Mouse (Mus musculus): ENCODE results near the gene Polr2l. TPM values are rescaled to one million over a fixed set of nuclear protein-coding genes. Genes with fewer than 3 reads are reported as not detected.

Gene Polr2l
- total RNA-seq, 2 experiments from 2014 or later = 74.3 to 74.7 TPM

GRCm38 (mm10) chr7:141435856-141436522 is 38.9 kb downstream of the Polr2l start:
- DNase-seq (ENCODE audit: low spot score) = no peak
- intact Hi-C loops (cut with DNase I) = no loop called here

GRCm38 (mm10) chr7:141435129-141435855 is 39.6 kb downstream of the Polr2l start:
- intact Hi-C loops (cut with DNase I) = no loop called here

GRCm38 (mm10) chr7:141434464-141434863 is 40.5 kb downstream of the Polr2l start:
- DNase-seq (ENCODE audit: low spot score) = no peak
- intact Hi-C loops (cut with DNase I) = no loop called here

More at GRCm38 (mm10) chr7:141435129-141435855, 39.6 kb downstream of the Polr2l start:
- no peak for DNase-seq (ENCODE audit: low spot score)

- no peak for DNase-seq (ENCODE audit: low spot score)
- intact Hi-C loops (cut with DNase I) = no loop called here
Measured at GRCm38 (mm10) chr7:141433517-141434400, 41.2 kb downstream of the Polr2l start.

- intact Hi-C loops (cut with DNase I) = no loop called here
- no peak for DNase-seq (ENCODE audit: low spot score)
Measured at GRCm38 (mm10) chr7:141432741-141433516, 42.0 kb downstream of the Polr2l start.

GRCm38 (mm10) chr7:141432186-141432611 is 42.7 kb downstream of the Polr2l start:
- intact Hi-C loops (cut with DNase I) = no loop called here
- DNase-seq (ENCODE audit: low spot score) = no peak

GRCm38 (mm10) chr7:141431434-141432185 is 43.3 kb downstream of the Polr2l start:
- no peak for DNase-seq (ENCODE audit: low spot score)
- intact Hi-C loops (cut with DNase I) = no loop called here

GRCm38 (mm10) chr7:141430585-141431240 is 44.2 kb downstream of the Polr2l start:
- DNase-seq (ENCODE audit: low spot score) = no peak
- intact Hi-C loops (cut with DNase I) = no loop called here

- intact Hi-C loops (cut with DNase I) = no loop called here
Measured at GRCm38 (mm10) chr7:141429840-141430584, 44.9 kb downstream of the Polr2l start.

GRCm38 (mm10) chr7:141429310-141429709 is 45.6 kb downstream of the Polr2l start, which contains the start of gene Cend1:
Gene Cend1 (minus strand): TSS chr7:141429491.
- DNase-seq (ENCODE audit: low spot score) = no peak
- intact Hi-C loops (cut with DNase I) = no loop called here

More at GRCm38 (mm10) chr7:141429840-141430584, 44.9 kb downstream of the Polr2l start:
- DNase-seq (ENCODE audit: low spot score) = no peak

GRCm38 (mm10) chr7:141428701-141429100 is 46.2 kb downstream of the Polr2l start:
- intact Hi-C loops (cut with DNase I) = no loop called here
- DNase-seq (ENCODE audit: low spot score) = no peak

GRCm38 (mm10) chr7:141426948-141427730 is 47.8 kb downstream of the Polr2l start:
- intact Hi-C loops (cut with DNase I) = no loop called here
- DNase-seq (ENCODE audit: low spot score) = no peak

- no peak for DNase-seq (ENCODE audit: low spot score)
- intact Hi-C loops (cut with DNase I) = no loop called here
Measured at GRCm38 (mm10) chr7:141423811-141424210, 51.1 kb downstream of the Polr2l start.

Data from heart, postnatal 25 days (tissue).